Mouse (Mus musculus) ovary, postnatal 36 days (tissue): ENCODE measurements at regions not wholly inside any gene's neighbourhood (a gene's known extent, or its start where the extent isn't known, plus 50 kb on each side); places are given as distances from the start of the nearest gene placed in this dataset.

Experiments used
- DNase-seq: peaks from one replicate; pipeline ENCODE4 v3.0.0; 2022; ENCODE audit warnings: low spot score, mixed read lengths

GRCm38 (mm10) chrX:21828975-21829374, 84.1 kb upstream of the Gm28269 start:
- peak; percentile 6 for DNase-seq

- no peak for DNase-seq
These were observed 64.3 kb upstream of the Gm28269 start for GRCm38 (mm10) chrX:21809212-21809611.

- DNase-seq: no peak
These were observed 56.9 kb upstream of the Gm28269 start for GRCm38 (mm10) chrX:21801834-21802233.
